Mouse (Mus musculus) heart, embryonic 16.5 days (tissue): ENCODE results near the gene Gm21704. TPM values are rescaled to one million over a fixed set of nuclear protein-coding genes. Genes with fewer than 3 reads are reported as not detected.
"Not testable (repeated sequence)": the region's sequence is repeated elsewhere in the genome, so short reads cannot be mapped to it uniquely, and the experiment has no call there.

Source experiments
- ATAC-seq: fragments of 200-750 bp; cut with Nextera tagmentation; replicated peaks from 2 replicates; pipeline ENCODE4 v1.8.0; 2017; ENCODE audit warnings: moderate number of reproducible peaks; ENCODE audit not compliant: insufficient read depth, low FRiP score; ENCODE audit errors: extremely low read depth
- H3K27ac ChIP-seq: fragments of 300-500 bp; sonication (generic); 2 replicates; pipeline ENCODE4 v1.5.1; 2014; ENCODE audit warnings: mild to moderate bottlenecking, low read length, control low read depth, moderate library complexity
- H3K27me3 ChIP-seq: fragments of 300-500 bp; sonication (generic); 2 replicates; pipeline ENCODE4 v1.6.1; 2014; ENCODE audit warnings: low read length, mixed read lengths; ENCODE audit not compliant: control insufficient read depth, insufficient read depth
- H3K36me3 ChIP-seq: fragments of 300-500 bp; sonication (generic); 2 replicates; pipeline ENCODE4 v1.6.1; 2014; ENCODE audit not compliant: control insufficient read depth, insufficient read depth
- H3K4me1 ChIP-seq: fragments of 300-500 bp; sonication (generic); 2 replicates; pipeline ENCODE4 v1.6.1; 2014; ENCODE audit warnings: low read length, mixed read lengths; ENCODE audit not compliant: control insufficient read depth, insufficient read depth
- H3K4me2 ChIP-seq: fragments of 300-500 bp; sonication (generic); 2 replicates; pipeline ENCODE4 v1.6.1; 2014; ENCODE audit warnings: low read depth, mild to moderate bottlenecking, control low read depth, low read length
- H3K4me3 ChIP-seq: fragments of 300-500 bp; sonication (generic); 2 replicates; pipeline ENCODE4 v1.5.1; 2014; ENCODE audit warnings: mild to moderate bottlenecking, control low read depth, low read length
- H3K9ac ChIP-seq: fragments of 300-500 bp; sonication (generic); 2 replicates; pipeline ENCODE4 v1.6.1; 2014; ENCODE audit warnings: low read length, control low read depth
- H3K9me3 ChIP-seq: fragments of 300-500 bp; sonication (generic); replicated peaks from 2 replicates; pipeline ENCODE4 v1.6.1; 2016; ENCODE audit warnings: low read length; ENCODE audit not compliant: control insufficient read depth
- WGBS: fragments of 180-500 bp; shearing (Covaris S2); extraction: QIAGEN DNeasy Blood & Tissue Kit; methylation state at CpG from one replicate; pipeline ENCODE4 v1.1.7; 2014; 5-methylcytosine and 5-hydroxymethylcytosine counted together
- polyA plus RNA-seq: library from polyadenylated mRNA; unstranded; fragments of >200 nt; fragmentation: Nextera tagmentation; extraction: Ambion mirVana; gene quantifications from 2 replicates; pipeline ENCODE4 v1.2.1, GENCODE M21; 2015

The Gm21704 gene
- not detected in 2 replicates for polyA plus RNA-seq

DNA sequence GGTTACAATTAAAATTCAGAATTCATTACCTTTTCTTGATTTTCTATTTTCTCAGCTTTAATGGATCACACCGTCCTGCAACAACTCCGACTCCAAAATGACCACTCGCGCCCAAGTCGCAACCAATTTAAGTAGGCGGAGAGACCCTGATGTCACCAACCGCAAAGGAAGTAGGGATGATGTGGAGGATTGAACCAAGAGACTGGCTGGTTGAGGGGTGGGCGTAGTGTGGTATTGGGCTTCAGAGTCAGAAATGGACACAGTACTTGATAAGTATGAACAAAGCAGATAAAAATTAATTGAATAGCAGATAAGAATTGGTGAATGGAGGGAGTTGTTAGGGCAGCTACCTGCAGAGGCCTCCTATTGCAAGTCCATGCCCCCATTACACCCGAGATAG is at the start of gene Gm21704, which contains the start of gene Gm21708:
Gm21704 (minus strand) TSS at position 101 of the 400 bp plus-strand sequence.
Gm21708 (minus strand) TSS at position 101 of the 400 bp plus-strand sequence.
- H3K4me3 ChIP-seq, H3K4me2 ChIP-seq, H3K27me3 ChIP-seq, H3K9ac ChIP-seq, H3K36me3 ChIP-seq, H3K9me3 ChIP-seq, H3K27ac ChIP-seq, H3K4me1 ChIP-seq, ATAC-seq: not testable (repeated sequence)
- WGBS, result no CpG with 5 or more reads among the region's 9 CpGs

DNA sequence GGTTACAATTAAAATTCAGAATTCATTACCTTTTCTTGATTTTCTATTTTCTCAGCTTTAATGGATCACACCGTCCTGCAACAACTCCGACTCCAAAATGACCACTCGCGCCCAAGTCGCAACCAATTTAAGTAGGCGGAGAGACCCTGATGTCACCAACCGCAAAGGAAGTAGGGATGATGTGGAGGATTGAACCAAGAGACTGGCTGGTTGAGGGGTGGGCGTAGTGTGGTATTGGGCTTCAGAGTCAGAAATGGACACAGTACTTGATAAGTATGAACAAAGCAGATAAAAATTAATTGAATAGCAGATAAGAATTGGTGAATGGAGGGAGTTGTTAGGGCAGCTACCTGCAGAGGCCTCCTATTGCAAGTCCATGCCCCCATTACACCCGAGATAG is 64.7 kb downstream of the Gm21704 start, which contains the start of gene Gm21693:
Gm21693 (minus strand) TSS at position 101 of the 400 bp plus-strand sequence.
- H3K9ac ChIP-seq, H3K4me3 ChIP-seq, H3K36me3 ChIP-seq, H3K4me2 ChIP-seq, H3K9me3 ChIP-seq, H3K27me3 ChIP-seq, ATAC-seq, H3K27ac ChIP-seq, H3K4me1 ChIP-seq: not testable (repeated sequence)
- no CpG with 5 or more reads among the region's 9 CpGs for WGBS

DNA sequence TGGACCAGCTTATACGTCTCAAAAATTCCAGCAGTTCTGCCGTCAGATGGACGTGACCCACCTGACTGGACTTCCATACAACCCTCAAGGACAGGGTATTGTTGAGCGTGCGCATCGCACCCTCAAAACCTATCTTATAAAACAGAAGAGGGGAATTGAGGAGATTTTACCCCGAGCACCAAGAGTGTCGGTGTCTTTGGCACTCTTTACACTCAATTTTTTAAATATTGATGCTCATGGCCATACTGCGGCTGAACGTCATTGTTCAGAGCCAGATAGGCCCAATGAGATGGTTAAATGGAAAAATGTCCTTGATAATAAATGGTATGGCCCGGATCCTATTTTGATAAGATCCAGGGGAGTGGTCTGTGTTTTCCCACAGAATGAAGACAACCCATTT is 69.3 kb downstream of the Gm21704 start:
- not testable (repeated sequence) for H3K36me3 ChIP-seq, ATAC-seq, H3K27me3 ChIP-seq, H3K4me1 ChIP-seq, H3K4me3 ChIP-seq, H3K9me3 ChIP-seq, H3K27ac ChIP-seq, H3K9ac ChIP-seq, H3K4me2 ChIP-seq
- 100% methylated on average over 1 of the region's 11 CpGs for WGBS

Other genes starting within 250 kb of the Gm21704 start
- gene Gm21677, start 103.7 kb downstream of the Gm21704 start, polyA plus RNA-seq, result not detected in 2 replicates
- gene Gm21693, start 64.8 kb downstream of the Gm21704 start, polyA plus RNA-seq, result not detected in 2 replicates
- gene Gm21708, start within 50 bp of the Gm21704 start, polyA plus RNA-seq, result not detected in 2 replicates